In the genomic region with DNA sequence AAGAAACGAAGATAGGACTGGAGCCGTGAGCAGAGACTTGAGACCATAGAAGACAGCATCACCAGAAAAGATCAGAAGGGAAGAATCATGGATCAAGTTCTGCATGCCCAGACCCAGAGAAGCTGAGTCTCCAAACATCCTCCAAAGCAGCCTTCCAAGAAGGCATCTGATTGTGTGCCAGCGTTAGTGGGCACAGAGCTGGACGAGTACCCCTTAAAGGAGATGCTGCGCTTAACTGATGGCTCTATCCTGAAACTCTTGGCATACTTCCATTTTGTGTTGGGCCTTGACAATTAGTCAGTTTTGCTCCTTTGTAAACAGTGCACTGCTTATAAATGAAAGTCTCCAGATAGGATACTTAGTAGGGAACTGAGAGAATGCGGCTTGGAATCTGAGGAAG, we compare ENCODE assay signal across 22 mouse cellular contexts.
"Had no signal": no experiment of that assay in that cellular context is flagged by ENCODE, and none has a peak within 500 bp of the region (broad histone marks: within the 10 kb centered on the region; RNA-seq: fewer than 3 reads in every experiment).

No protein-coding gene starts in this region.

- DNase-seq: kidney, adult 18-20 months; kidney, adult 9 months; kidney, postnatal 25 days; layer of hippocampus, adult 9-11 months; liver, postnatal 0 days; lung, postnatal 14 days; lung, postnatal 4 days; right cerebral cortex, adult 18-20 months; thymus, adult 18-20 months; thymus, postnatal 36 days had no signal

- H3K36me3 ChIP-seq: limb, embryonic 12.5 days; limb, embryonic 15.5 days; lung, embryonic 15.5 days; midbrain, embryonic 12.5 days; neural tube, embryonic 12.5 days; neural tube, embryonic 15.5 days had no signal

- H3K4me3 ChIP-seq: layer of hippocampus, adult 2 months; left cerebral cortex, adult 2 months; limb, embryonic 12.5 days; limb, embryonic 15.5 days; lung, embryonic 15.5 days; midbrain, embryonic 12.5 days; neural tube, embryonic 12.5 days; neural tube, embryonic 15.5 days had no signal

- H3K4me2 ChIP-seq: limb, embryonic 12.5 days; limb, embryonic 15.5 days; liver, embryonic 11.5 days; lung, embryonic 15.5 days; midbrain, embryonic 12.5 days; neural tube, embryonic 12.5 days; neural tube, embryonic 15.5 days had no signal

- H3K27ac ChIP-seq: kidney, postnatal 0 days; layer of hippocampus, adult 2 months; left cerebral cortex, adult 2 months; limb, embryonic 12.5 days; limb, embryonic 15.5 days; liver, embryonic 14.5 days; lung, embryonic 15.5 days; midbrain, embryonic 12.5 days; neural tube, embryonic 12.5 days; neural tube, embryonic 15.5 days had no signal

- H3K9ac ChIP-seq: limb, embryonic 12.5 days; limb, embryonic 15.5 days; liver, embryonic 14.5 days; liver, postnatal 0 days; lung, embryonic 15.5 days; midbrain, embryonic 12.5 days; neural tube, embryonic 12.5 days; neural tube, embryonic 15.5 days had no signal

- H3K4me1 ChIP-seq: limb, embryonic 12.5 days; limb, embryonic 15.5 days; lung, embryonic 15.5 days; midbrain, embryonic 12.5 days; neural tube, embryonic 12.5 days; neural tube, embryonic 15.5 days had no signal

- H3K9me3 ChIP-seq: limb, embryonic 12.5 days; limb, embryonic 15.5 days; lung, embryonic 15.5 days; midbrain, embryonic 12.5 days; neural tube, embryonic 12.5 days; neural tube, embryonic 15.5 days had no signal

- H3K27me3 ChIP-seq: limb, embryonic 12.5 days; limb, embryonic 15.5 days; lung, embryonic 15.5 days; neural tube, embryonic 12.5 days; neural tube, embryonic 15.5 days had no signal

- ATAC-seq: intestine, embryonic 16.5 days; liver, postnatal 0 days had no signal
